Mouse (Mus musculus): ENCODE measurements around the gene Far1. TPM values are rescaled to one million over a fixed set of nuclear protein-coding genes. Genes with fewer than 3 reads are reported as not detected.

The Far1 gene
- polyA plus RNA-seq (2014; fragmentation: Nextera tagmentation; extraction: Ambion mirVana): 62.8 and 70.1 TPM in 2 replicates

- ATAC-seq (replicated peaks; ENCODE audit: low FRiP score, low TSS enrichment, low read depth) (peak; percentile 99), DNase-seq (ENCODE audit: low spot score) (peak; percentile 97)
- Histone ChIP-seq H3K27ac (ENCODE audit: low read depth) (peak within 1 kb of the TSS; percentile 79), H3K36me3 (ENCODE audit: control insufficient read depth, insufficient read depth, low read length) (no peaks in the 10 kb centered on the region), H3K27me3 (replicated peaks; ENCODE audit: control insufficient read depth, insufficient read depth, low read length) (0 out of 2 replicates have a peak, but pooled peaks cover 4% of the 10 kb centered on the region), H3K4me3 (ENCODE audit: low read depth, low read length) (peak within 1 kb of the TSS; percentile 99), H3K4me2 (ENCODE audit: low read length) (peak within 1 kb of the TSS; percentile 83), H3K9me3 (ENCODE audit: control insufficient read depth, low read length) (no peaks in the 10 kb centered on the region), H3K9ac (ENCODE audit: low read length) (peak within 1 kb of the TSS; percentile 75), H3K4me1 (replicated peaks; ENCODE audit: control insufficient read depth, insufficient read depth, low read length) (peaks cover 14% of the 10 kb centered on the region)
- under 1% methylated on average over 70 of the region's 71 CpGs for WGBS
Measured at GRCm38 (mm10) chr7:113513286-113513962, at the start of gene Far1. Gene Far1 (plus strand): TSS chr7:113513834.

DNA sequence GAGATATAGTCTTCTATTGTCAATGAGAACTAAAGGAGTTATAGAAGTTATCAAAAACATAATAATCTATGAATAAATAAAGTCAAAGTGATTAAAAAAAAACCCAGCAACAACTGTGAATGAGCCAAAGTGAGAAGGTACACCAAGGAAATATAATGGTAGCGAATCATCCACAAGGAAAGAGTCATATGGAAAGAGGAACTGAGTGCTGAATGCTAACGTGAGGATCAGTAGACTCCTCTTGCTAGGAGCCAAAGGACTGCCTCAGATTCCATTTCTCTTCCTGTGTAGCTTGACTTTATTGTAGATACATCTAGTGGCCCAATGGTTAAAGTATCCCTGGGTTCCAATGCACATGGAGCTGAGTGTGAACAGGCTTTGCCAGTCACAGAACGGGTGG, 45.3 kb upstream of the Far1 start:
- Histone ChIP-seq H3K4me2 (ENCODE audit: low read length) (no peak overlapping the region), H3K9me3 (ENCODE audit: control insufficient read depth, low read length) (no peaks in the 10 kb centered on the region), H3K27me3 (replicated peaks; ENCODE audit: control insufficient read depth, insufficient read depth, low read length) (no peaks in the 10 kb centered on the region), H3K27ac (ENCODE audit: low read depth) (no peak overlapping the region), H3K9ac (ENCODE audit: low read length) (no peak overlapping the region), H3K4me1 (replicated peaks; ENCODE audit: control insufficient read depth, insufficient read depth, low read length) (no peaks in the 10 kb centered on the region), H3K36me3 (ENCODE audit: control insufficient read depth, insufficient read depth, low read length) (no peaks in the 10 kb centered on the region), H3K4me3 (ENCODE audit: low read depth, low read length) (no peak overlapping the region)
- WGBS: 87% methylated on average over 3 of the region's 3 CpGs
- ATAC-seq (replicated peaks; ENCODE audit: low FRiP score, low TSS enrichment, low read depth): no peak
- no peak for DNase-seq (ENCODE audit: low spot score)

DNA sequence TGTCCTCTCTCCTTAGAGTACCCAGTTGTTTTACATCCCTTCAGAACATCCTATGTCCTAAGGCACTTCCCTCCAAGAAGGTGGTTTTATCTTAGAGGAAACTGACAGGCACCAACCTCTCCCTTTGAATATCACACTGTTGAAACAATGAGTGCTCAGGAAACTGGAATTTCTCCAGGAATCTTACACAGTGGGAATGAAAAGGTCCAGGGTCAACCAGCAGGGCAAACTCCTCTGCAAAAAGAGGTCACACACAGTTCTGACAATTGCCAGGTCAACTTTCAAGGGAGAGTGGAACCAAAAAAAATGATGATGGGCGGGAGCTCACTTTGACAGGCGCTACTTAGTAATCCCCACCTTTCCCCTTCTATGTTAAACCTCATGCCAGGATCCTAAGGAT, 43.0 kb upstream of the Far1 start:
- DNase-seq (ENCODE audit: low spot score): no peak
- H3K4me1 ChIP-seq (replicated peaks; ENCODE audit: control insufficient read depth, insufficient read depth, low read length): no peaks in the 10 kb centered on the region
- H3K4me3 ChIP-seq (ENCODE audit: low read depth, low read length): no peak overlapping the region
- no peaks in the 10 kb centered on the region for H3K9me3 ChIP-seq (ENCODE audit: control insufficient read depth, low read length)
- 66% methylated on average over 2 of the region's 2 CpGs for WGBS
- H3K27ac ChIP-seq (ENCODE audit: low read depth): no peak overlapping the region
- H3K4me2 ChIP-seq (ENCODE audit: low read length): no peak overlapping the region
- H3K9ac ChIP-seq (ENCODE audit: low read length): no peak overlapping the region
- H3K27me3 ChIP-seq (replicated peaks; ENCODE audit: control insufficient read depth, insufficient read depth, low read length): no peaks in the 10 kb centered on the region
- no peak for ATAC-seq (replicated peaks; ENCODE audit: low FRiP score, low TSS enrichment, low read depth)
- H3K36me3 ChIP-seq (ENCODE audit: control insufficient read depth, insufficient read depth, low read length): no peaks in the 10 kb centered on the region

DNA sequence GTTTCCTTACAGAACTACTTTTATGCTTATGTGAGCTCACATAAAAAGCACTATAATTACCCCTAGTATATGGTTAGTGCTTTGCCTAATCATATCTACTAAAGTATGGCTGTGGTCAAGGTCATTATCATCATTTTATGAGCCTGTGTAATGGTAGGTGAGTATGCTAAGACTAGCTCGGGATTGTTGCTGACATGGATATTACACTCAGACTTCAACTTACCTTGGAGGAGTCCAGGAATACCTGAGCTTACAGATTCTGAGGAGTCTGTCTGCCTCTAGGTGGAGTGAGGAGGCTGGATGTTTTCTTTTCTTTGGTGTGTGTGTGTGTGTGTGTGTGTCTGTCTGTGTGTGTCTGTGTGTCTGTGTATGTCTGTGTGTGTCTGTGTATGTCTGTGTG, 42.0 kb upstream of the Far1 start:
- Histone ChIP-seq H3K4me3 (ENCODE audit: low read depth, low read length) (no peak overlapping the region), H3K36me3 (ENCODE audit: control insufficient read depth, insufficient read depth, low read length) (no peaks in the 10 kb centered on the region), H3K9me3 (ENCODE audit: control insufficient read depth, low read length) (no peaks in the 10 kb centered on the region), H3K27me3 (replicated peaks; ENCODE audit: control insufficient read depth, insufficient read depth, low read length) (no peaks in the 10 kb centered on the region), H3K27ac (ENCODE audit: low read depth) (no peak overlapping the region), H3K4me1 (replicated peaks; ENCODE audit: control insufficient read depth, insufficient read depth, low read length) (no peaks in the 10 kb centered on the region), H3K4me2 (ENCODE audit: low read length) (no peak overlapping the region), H3K9ac (ENCODE audit: low read length) (no peak overlapping the region)
- 58% methylated on average over 1 of the region's 1 CpGs for WGBS
- DNase-seq (ENCODE audit: low spot score) (no peak), ATAC-seq (replicated peaks; ENCODE audit: low FRiP score, low TSS enrichment, low read depth) (no peak)

DNA sequence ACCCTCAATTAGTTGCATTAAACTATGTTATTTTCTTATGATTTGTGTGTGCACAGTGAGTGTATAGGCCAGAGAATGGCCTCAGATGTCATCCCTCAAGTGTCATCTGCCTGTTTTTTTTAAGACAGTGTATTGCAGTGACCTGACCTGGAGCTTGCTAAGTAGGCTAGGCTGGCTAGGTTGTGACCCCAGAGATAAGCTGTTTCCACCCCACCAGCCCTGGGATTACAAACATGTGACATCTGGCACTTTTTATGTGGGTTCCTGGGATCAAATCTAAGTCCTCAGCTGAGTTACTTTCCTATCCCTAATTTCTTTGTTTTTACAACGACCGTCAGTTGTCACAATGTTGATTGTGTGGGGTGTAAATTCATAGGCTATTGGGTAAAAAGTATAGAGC, 17.8 kb upstream of the Far1 start:
- WGBS: 58% methylated on average over 2 of the region's 2 CpGs
- Histone ChIP-seq H3K27ac (ENCODE audit: low read depth) (no peak overlapping the region), H3K4me1 (replicated peaks; ENCODE audit: control insufficient read depth, insufficient read depth, low read length) (0 out of 2 replicates have a peak, but pooled peaks cover 3% of the 10 kb centered on the region), H3K4me3 (ENCODE audit: low read depth, low read length) (no peak overlapping the region), H3K36me3 (ENCODE audit: control insufficient read depth, insufficient read depth, low read length) (no peaks in the 10 kb centered on the region), H3K27me3 (replicated peaks; ENCODE audit: control insufficient read depth, insufficient read depth, low read length) (no peaks in the 10 kb centered on the region), H3K4me2 (ENCODE audit: low read length) (no peak overlapping the region), H3K9ac (ENCODE audit: low read length) (no peak overlapping the region), H3K9me3 (ENCODE audit: control insufficient read depth, low read length) (no peaks in the 10 kb centered on the region)
- no peak for DNase-seq (ENCODE audit: low spot score)
- ATAC-seq (replicated peaks; ENCODE audit: low FRiP score, low TSS enrichment, low read depth): no peak

DNA sequence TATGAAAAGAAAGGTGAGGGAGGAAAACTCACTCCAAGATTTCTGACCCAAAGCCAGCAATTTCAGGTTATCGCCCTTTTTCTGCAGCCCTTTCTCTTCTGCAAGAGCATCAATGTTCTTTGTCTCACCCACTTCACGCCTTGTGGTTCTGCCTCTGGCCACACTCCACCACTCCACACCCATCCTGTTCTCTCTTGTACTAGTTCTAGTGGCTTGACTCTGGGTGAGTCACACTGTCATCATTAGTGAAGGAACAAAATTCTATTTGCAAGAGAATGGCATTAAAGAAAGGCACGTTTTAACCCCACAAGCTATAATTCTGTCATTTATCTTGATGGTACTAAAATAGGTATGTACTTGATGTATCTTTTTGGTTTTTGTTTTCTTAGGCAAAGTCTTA, 15.2 kb upstream of the Far1 start:
- DNase-seq (ENCODE audit: low spot score) (no peak), ATAC-seq (replicated peaks; ENCODE audit: low FRiP score, low TSS enrichment, low read depth) (no peak)
- Histone ChIP-seq H3K27ac (ENCODE audit: low read depth) (no peak overlapping the region), H3K36me3 (ENCODE audit: control insufficient read depth, insufficient read depth, low read length) (no peaks in the 10 kb centered on the region), H3K4me3 (ENCODE audit: low read depth, low read length) (no peak overlapping the region), H3K9ac (ENCODE audit: low read length) (no peak overlapping the region), H3K4me1 (replicated peaks; ENCODE audit: control insufficient read depth, insufficient read depth, low read length) (0 out of 2 replicates have a peak, but pooled peaks cover 3% of the 10 kb centered on the region), H3K9me3 (ENCODE audit: control insufficient read depth, low read length) (no peaks in the 10 kb centered on the region), H3K27me3 (replicated peaks; ENCODE audit: control insufficient read depth, insufficient read depth, low read length) (no peaks in the 10 kb centered on the region), H3K4me2 (ENCODE audit: low read length) (no peak overlapping the region)
- 77% methylated on average over 3 of the region's 3 CpGs for WGBS

DNA sequence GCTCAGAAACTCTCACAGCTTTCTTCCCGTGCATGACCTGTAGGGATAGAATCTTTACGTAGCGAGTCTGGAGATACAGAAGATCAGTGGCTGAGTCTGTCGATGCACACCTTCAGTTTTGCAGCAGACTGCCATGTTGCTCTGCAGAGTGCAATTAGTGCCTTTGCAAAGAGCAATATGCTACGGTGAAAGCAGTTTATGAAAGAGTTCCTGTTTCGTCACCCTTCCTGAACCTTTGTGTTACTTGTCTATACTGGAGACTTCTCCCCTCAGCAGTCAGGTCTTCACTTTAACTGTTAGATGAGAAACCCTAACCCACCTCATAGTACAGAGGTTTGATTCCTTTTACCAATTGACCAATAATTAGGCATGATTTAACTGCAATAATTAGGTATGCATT, 13.8 kb upstream of the Far1 start:
- H3K36me3 ChIP-seq (ENCODE audit: control insufficient read depth, insufficient read depth, low read length): no peaks in the 10 kb centered on the region
- no peak for ATAC-seq (replicated peaks; ENCODE audit: low FRiP score, low TSS enrichment, low read depth)
- 0 out of 2 replicates have a peak, but pooled peaks cover 3% of the 10 kb centered on the region for H3K4me1 ChIP-seq (replicated peaks; ENCODE audit: control insufficient read depth, insufficient read depth, low read length)
- H3K27ac ChIP-seq (ENCODE audit: low read depth): no peak overlapping the region
- H3K9me3 ChIP-seq (ENCODE audit: control insufficient read depth, low read length): no peaks in the 10 kb centered on the region
- 80% methylated on average over 6 of the region's 6 CpGs for WGBS
- H3K27me3 ChIP-seq (replicated peaks; ENCODE audit: control insufficient read depth, insufficient read depth, low read length): no peaks in the 10 kb centered on the region
- H3K4me3 ChIP-seq (ENCODE audit: low read depth, low read length): no peak overlapping the region
- H3K4me2 ChIP-seq (ENCODE audit: low read length): no peak overlapping the region
- no peak for DNase-seq (ENCODE audit: low spot score)
- no peak overlapping the region for H3K9ac ChIP-seq (ENCODE audit: low read length)

GRCm38 (mm10) chr7:113502453-113502852, 11.2 kb upstream of the Far1 start:
- Histone ChIP-seq H3K36me3 (ENCODE audit: control insufficient read depth, insufficient read depth, low read length) (no peaks in the 10 kb centered on the region), H3K9me3 (ENCODE audit: control insufficient read depth, low read length) (no peaks in the 10 kb centered on the region), H3K4me2 (ENCODE audit: low read length) (no peak overlapping the region), H3K9ac (ENCODE audit: low read length) (no peak overlapping the region), H3K27ac (ENCODE audit: low read depth) (no peak overlapping the region), H3K4me1 (replicated peaks; ENCODE audit: control insufficient read depth, insufficient read depth, low read length) (no peaks in the 10 kb centered on the region), H3K27me3 (replicated peaks; ENCODE audit: control insufficient read depth, insufficient read depth, low read length) (no peaks in the 10 kb centered on the region), H3K4me3 (ENCODE audit: low read depth, low read length) (no peak overlapping the region)
- DNase-seq (ENCODE audit: low spot score): no peak
- ATAC-seq (replicated peaks; ENCODE audit: low FRiP score, low TSS enrichment, low read depth): no peak; the same call in 1 of the 2 replicates
- WGBS: 63% methylated on average over 3 of the region's 3 CpGs

GRCm38 (mm10) chr7:113505047-113505446, 8.6 kb upstream of the Far1 start:
- no peaks in the 10 kb centered on the region for H3K36me3 ChIP-seq (ENCODE audit: control insufficient read depth, insufficient read depth, low read length)
- no peak for ATAC-seq (replicated peaks; ENCODE audit: low FRiP score, low TSS enrichment, low read depth)
- H3K27ac ChIP-seq (ENCODE audit: low read depth): no peak overlapping the region
- no peak overlapping the region for H3K4me3 ChIP-seq (ENCODE audit: low read depth, low read length)
- 0 out of 2 replicates have a peak, but pooled peaks cover 2% of the 10 kb centered on the region for H3K27me3 ChIP-seq (replicated peaks; ENCODE audit: control insufficient read depth, insufficient read depth, low read length)
- no peaks in the 10 kb centered on the region for H3K9me3 ChIP-seq (ENCODE audit: control insufficient read depth, low read length)
- no peak overlapping the region for H3K9ac ChIP-seq (ENCODE audit: low read length)
- no peak for DNase-seq (ENCODE audit: low spot score)
- no peak overlapping the region for H3K4me2 ChIP-seq (ENCODE audit: low read length)
- H3K4me1 ChIP-seq (replicated peaks; ENCODE audit: control insufficient read depth, insufficient read depth, low read length): no peaks in the 10 kb centered on the region
- 63% methylated on average over 5 of the region's 5 CpGs for WGBS

Data from intestine, embryonic 14.5 days (tissue).